Comparison of ENCODE assay signal across 9 mouse cellular contexts in genomic region chr2:181722213-181722612, GRCm38 (mm10). TPM values are rescaled to one million over a fixed set of nuclear protein-coding genes. Genes with fewer than 3 reads are reported as not detected.
DNase-seq lines count a peak whose midpoint lies in the region; ATAC-seq and TF ChIP-seq lines count a peak whose summit lies in the region.
"Had no signal": no experiment of that assay in that cellular context is flagged by ENCODE, and none has a peak within 500 bp of the region (broad histone marks: within the 10 kb centered on the region; RNA-seq: fewer than 3 reads in every experiment).

No protein-coding gene starts in this region.

- in situ Hi-C loops in CH12.LX (cut with MboI; ENCODE audit: low pct_ligation_motif_present, low pct_unique_long_range_greater_than_20kb, low sequenced_read_pairs), result loop anchor here (5.0 kb wide), 1 partner anchor 145 kb away; no protein-coding TSS in a partner anchor

- no peak overlapping the region for H3K4me3 ChIP-seq in intestine, embryonic 14.5 days (ENCODE audit: low read depth, low read length)
- no peak overlapping the region for H3K4me3 ChIP-seq in intestine, embryonic 15.5 days (replicated peaks)
- no peak overlapping the region for H3K4me3 ChIP-seq in CH12.LX (replicated peaks in 1 of 3; ENCODE audit: low read depth in 2 of 3, low read length in 2 of 3, poor library complexity in 1 of 3)
- H3K4me3 ChIP-seq in bone marrow macrophage, adult 2 months (ENCODE audit: insufficient read depth, low read length), result no peak overlapping the region
- no peak overlapping the region for H3K4me3 ChIP-seq in forebrain, embryonic 14.5 days (ENCODE audit: low read depth, low read length)
- no peak overlapping the region for H3K4me3 ChIP-seq in lung, embryonic 14.5 days (ENCODE audit: low read depth, low read length)

- peak; percentile 85 for TF ChIP-seq RAD21 in CH12.LX (IDR thresholded peaks at IDR 0.05; ENCODE audit: low read depth, low read length)

- 19% methylated on average over 3 of the region's 3 CpGs for WGBS in intestine, embryonic 14.5 days
- WGBS in intestine, embryonic 15.5 days, result 18% methylated on average over 3 of the region's 3 CpGs
- WGBS in forebrain, embryonic 14.5 days, result 8% methylated on average over 3 of the region's 3 CpGs
- 18% methylated on average over 3 of the region's 3 CpGs for WGBS in lung, embryonic 14.5 days

- ATAC-seq in intestine, embryonic 14.5 days (replicated peaks; ENCODE audit: low FRiP score, low TSS enrichment, low read depth), result 0 out of 2 replicates have a peak, but pooled peaks have one; percentile 53
- no peak; the same call in 1 of the 2 replicates for ATAC-seq in intestine, embryonic 15.5 days
- peak; percentile 44; the same call in 1 of the 2 replicates for ATAC-seq in forebrain, embryonic 14.5 days
- ATAC-seq in lung, embryonic 14.5 days (ENCODE audit: insufficient read depth), result 0 out of 2 replicates have a peak, but pooled peaks have one; percentile 28
- no peak for ATAC-seq in inflammation-experienced regulatory T-cells, adult 6 months

- no peaks in the 10 kb centered on the region for H3K79me2 ChIP-seq in CH12.LX (replicated peaks; ENCODE audit: control insufficient read depth, extremely low read depth, insufficient read depth, poor library complexity, severe bottlenecking)

- TF ChIP-seq CTCF in CH12.LX (conservative IDR thresholded peaks at IDR 0.05 in 1 of 2, IDR thresholded peaks at IDR 0.05 in 1 of 2; ENCODE audit: low read depth in 2 of 2, low read length in 2 of 2), result peak; percentile 53 to 83
- peak; percentile 41; the same call in 1 of the 2 replicates for TF ChIP-seq CTCF in bone marrow macrophage, adult 2 months (IDR thresholded peaks at IDR 0.05; ENCODE audit: low read depth, low read length)
- TF ChIP-seq CTCF in lung, embryonic 14.5 days (IDR thresholded peaks at IDR 0.05; ENCODE audit: low read depth), result peak; percentile 69

- no peaks in the 10 kb centered on the region for H3K36me3 ChIP-seq in intestine, embryonic 14.5 days (ENCODE audit: control insufficient read depth, insufficient read depth, low read length)
- no peaks in the 10 kb centered on the region for H3K36me3 ChIP-seq in intestine, embryonic 15.5 days
- no peaks in the 10 kb centered on the region for H3K36me3 ChIP-seq in CH12.LX (replicated peaks in 1 of 2; ENCODE audit: control insufficient read depth in 1 of 2, insufficient read depth in 1 of 2, low read length in 1 of 2)
- H3K36me3 ChIP-seq in forebrain, embryonic 14.5 days (ENCODE audit: control insufficient read depth, insufficient read depth, low read length), result peaks cover 33% of the 10 kb centered on the region
- no peaks in the 10 kb centered on the region for H3K36me3 ChIP-seq in lung, embryonic 14.5 days (ENCODE audit: insufficient read depth)

- no peak for TF ChIP-seq EP300 in CH12.LX (IDR thresholded peaks at IDR 0.05; ENCODE audit: low read length)

- H3K27me3 ChIP-seq in intestine, embryonic 14.5 days (replicated peaks; ENCODE audit: control insufficient read depth, insufficient read depth, low read length), result no peaks in the 10 kb centered on the region
- no peaks in the 10 kb centered on the region for H3K27me3 ChIP-seq in intestine, embryonic 15.5 days (replicated peaks)
- H3K27me3 ChIP-seq in CH12.LX (replicated peaks), result peaks cover 35% of the 10 kb centered on the region
- H3K27me3 ChIP-seq in forebrain, embryonic 14.5 days (replicated peaks; ENCODE audit: control insufficient read depth, insufficient read depth, low read length), result no peaks in the 10 kb centered on the region
- no peaks in the 10 kb centered on the region for H3K27me3 ChIP-seq in lung, embryonic 14.5 days (ENCODE audit: insufficient read depth, low read length)

- dilution Hi-C loops in CH12.LX (cut with MboI; ENCODE audit: extremely low pct_ligation_motif_present, extremely low pct_unique_long_range_greater_than_20kb, low sequenced_read_pairs), result no loop called here

- no peak for TF ChIP-seq POLR2A in CH12.LX (IDR thresholded peaks at IDR 0.05; ENCODE audit: low read depth, low read length)
- TF ChIP-seq POLR2A in bone marrow macrophage, adult 2 months (IDR thresholded peaks at IDR 0.05; ENCODE audit: borderline replicate concordance, low read depth, low read length), result no peak

- H3K9ac ChIP-seq in intestine, embryonic 14.5 days (ENCODE audit: low read length), result no peak overlapping the region
- no peak overlapping the region for H3K9ac ChIP-seq in intestine, embryonic 15.5 days
- no peak overlapping the region for H3K9ac ChIP-seq in CH12.LX (ENCODE audit: insufficient read depth, low read depth)
- H3K9ac ChIP-seq in forebrain, embryonic 14.5 days (ENCODE audit: low read length), result no peak overlapping the region
- H3K9ac ChIP-seq in lung, embryonic 14.5 days, result no peak overlapping the region

- no peak overlapping the region for H3K4me2 ChIP-seq in intestine, embryonic 14.5 days (ENCODE audit: low read length)
- H3K4me2 ChIP-seq in intestine, embryonic 15.5 days (replicated peaks), result no peak overlapping the region
- no peak overlapping the region for H3K4me2 ChIP-seq in CH12.LX (ENCODE audit: insufficient read depth, low read depth, poor library complexity, severe bottlenecking)
- no peak overlapping the region for H3K4me2 ChIP-seq in forebrain, embryonic 14.5 days (ENCODE audit: low read length)
- no peak overlapping the region for H3K4me2 ChIP-seq in lung, embryonic 14.5 days

- no peaks in the 10 kb centered on the region for H3K4me1 ChIP-seq in intestine, embryonic 14.5 days (replicated peaks; ENCODE audit: control insufficient read depth, insufficient read depth, low read length)
- H3K4me1 ChIP-seq in intestine, embryonic 15.5 days (replicated peaks), result no peaks in the 10 kb centered on the region
- H3K4me1 ChIP-seq in CH12.LX (ENCODE audit: control insufficient read depth in 1 of 2, insufficient read depth in 2 of 2), result peaks cover 0 to 4% of the 10 kb centered on the region in 2 experiments; a peak in 1 of 4 replicates
- no peaks in the 10 kb centered on the region for H3K4me1 ChIP-seq in bone marrow macrophage, adult 2 months (ENCODE audit: control insufficient read depth, insufficient read depth, low read length)
- H3K4me1 ChIP-seq in forebrain, embryonic 14.5 days (ENCODE audit: control insufficient read depth, insufficient read depth, low read length), result peaks cover 1% of the 10 kb centered on the region; the same call in 1 of the 2 replicates
- no peaks in the 10 kb centered on the region for H3K4me1 ChIP-seq in lung, embryonic 14.5 days (ENCODE audit: insufficient read depth)

- peak; percentile 56 for DNase-seq in intestine, embryonic 14.5 days (ENCODE audit: low spot score)
- DNase-seq in CH12.LX (ENCODE audit: extremely low read depth), result peak; percentile 50
- DNase-seq in forebrain, embryonic 14.5 days (ENCODE audit: low spot score), result peak; percentile 76
- peak; percentile 65 for DNase-seq in lung, embryonic 14.5 days
- DNase-seq in thymus, postnatal 0 days (ENCODE audit: low spot score), result peak; percentile 36

- H3K9me3 ChIP-seq in intestine, embryonic 14.5 days (ENCODE audit: control insufficient read depth, low read length), result no peaks in the 10 kb centered on the region
- no peaks in the 10 kb centered on the region for H3K9me3 ChIP-seq in intestine, embryonic 15.5 days
- H3K9me3 ChIP-seq in CH12.LX (replicated peaks; ENCODE audit: low read length), result no peaks in the 10 kb centered on the region
- H3K9me3 ChIP-seq in forebrain, embryonic 14.5 days (replicated peaks; ENCODE audit: control insufficient read depth, low read length), result no peaks in the 10 kb centered on the region
- H3K9me3 ChIP-seq in lung, embryonic 14.5 days (ENCODE audit: low read depth, low read length), result no peaks in the 10 kb centered on the region

- no peak overlapping the region for H3K27ac ChIP-seq in intestine, embryonic 14.5 days (ENCODE audit: low read depth)
- H3K27ac ChIP-seq in intestine, embryonic 15.5 days, result no peak overlapping the region
- no peak overlapping the region for H3K27ac ChIP-seq in CH12.LX (ENCODE audit: insufficient read depth, low read depth)
- no peak overlapping the region for H3K27ac ChIP-seq in bone marrow macrophage, adult 2 months (ENCODE audit: insufficient read depth, low read depth, low read length)
- H3K27ac ChIP-seq in forebrain, embryonic 14.5 days (ENCODE audit: low read depth, low read length), result no peak overlapping the region
- H3K27ac ChIP-seq in lung, embryonic 14.5 days (ENCODE audit: low read depth), result no peak overlapping the region

RNA-seq across cellular contexts. Expression of gene Oprl1, which starts 7.4 kb away (rescaled TPM):
- polyA plus RNA-seq in intestine, embryonic 14.5 days (2014; fragmentation: Nextera tagmentation; extraction: Ambion mirVana), result 1.8 and 2.8 TPM in 2 replicates
- polyA plus RNA-seq in intestine, embryonic 15.5 days (2015; fragmentation: Nextera tagmentation; extraction: Ambion mirVana), result 1.6 and 1.7 TPM in 2 replicates
- total RNA-seq in CH12.LX (2012; rRNA removed), result 0.08 and 0.25 TPM in 2 replicates
- not detected in 2 replicates for total RNA-seq in CH12.LX (2014; rRNA removed)
- 0.14 TPM in 1 of 2 replicates, not detected in the other for polyA plus RNA-seq in CH12.LX (2012; ENCODE audit: insufficient read length, low read depth)
- polyA plus RNA-seq in bone marrow macrophage, adult 2 months (2012; ENCODE audit: insufficient read depth, insufficient read length, missing spikeins), result not detected in 2 replicates
- 66.8 and 67.5 TPM in 2 replicates for polyA plus RNA-seq in forebrain, embryonic 14.5 days (2014; fragmentation: Nextera tagmentation; extraction: Ambion mirVana)
- 0.89 and 1.8 TPM in 2 replicates for polyA plus RNA-seq in lung, embryonic 14.5 days (2014; fragmentation: Nextera tagmentation; extraction: Ambion mirVana)
- 0.12 and 0.14 TPM in 2 replicates for polyA plus RNA-seq in thymus, postnatal 0 days (2015; fragmentation: Nextera tagmentation; extraction: Ambion mirVana)
- under 1 TPM in 1 of 3 experiments, not detected in 2; 0.68 TPM for polyA plus RNA-seq in inflammation-experienced regulatory T-cells, adult 6 months (2017; shearing (Covaris generic))

RNA-seq across cellular contexts. Expression of gene Lkaaear1, which starts 24.0 kb away (rescaled TPM):
- not detected in 2 replicates for polyA plus RNA-seq in intestine, embryonic 14.5 days (2014; fragmentation: Nextera tagmentation; extraction: Ambion mirVana)
- polyA plus RNA-seq in intestine, embryonic 15.5 days (2015; fragmentation: Nextera tagmentation; extraction: Ambion mirVana), result not detected in 2 replicates
- total RNA-seq in CH12.LX (2012; rRNA removed) (not detected in 2 replicates), CH12.LX (2014; rRNA removed) (not detected in 2 replicates)
- not detected in 2 replicates for polyA plus RNA-seq in CH12.LX (2012; ENCODE audit: insufficient read length, low read depth)
- not detected in 2 replicates for polyA plus RNA-seq in bone marrow macrophage, adult 2 months (2012; ENCODE audit: insufficient read depth, insufficient read length, missing spikeins)
- polyA plus RNA-seq in forebrain, embryonic 14.5 days (2014; fragmentation: Nextera tagmentation; extraction: Ambion mirVana), result not detected in 2 replicates
- not detected in 2 replicates for polyA plus RNA-seq in lung, embryonic 14.5 days (2014; fragmentation: Nextera tagmentation; extraction: Ambion mirVana)
- not detected in 2 replicates for polyA plus RNA-seq in thymus, postnatal 0 days (2015; fragmentation: Nextera tagmentation; extraction: Ambion mirVana)
- polyA plus RNA-seq in inflammation-experienced regulatory T-cells, adult 6 months (2017; shearing (Covaris generic)), result not detected
- polyA plus RNA-seq: liver, embryonic 16.5 days had no signal

RNA-seq across cellular contexts. Expression of gene Rgs19, which starts 28.4 kb away (rescaled TPM):
- 64.2 and 68.9 TPM in 2 replicates for polyA plus RNA-seq in intestine, embryonic 14.5 days (2014; fragmentation: Nextera tagmentation; extraction: Ambion mirVana)
- 37.4 and 39.4 TPM in 2 replicates for polyA plus RNA-seq in intestine, embryonic 15.5 days (2015; fragmentation: Nextera tagmentation; extraction: Ambion mirVana)
- total RNA-seq in CH12.LX (2012; rRNA removed), result 67.0 and 75.4 TPM in 2 replicates
- total RNA-seq in CH12.LX (2014; rRNA removed), result 40.2 and 50.2 TPM in 2 replicates
- polyA plus RNA-seq in CH12.LX (2012; ENCODE audit: insufficient read length, low read depth), result 155 and 159 TPM in 2 replicates
- 155 and 173 TPM in 2 replicates for polyA plus RNA-seq in bone marrow macrophage, adult 2 months (2012; ENCODE audit: insufficient read depth, insufficient read length, missing spikeins)
- 60.3 and 63.6 TPM in 2 replicates for polyA plus RNA-seq in forebrain, embryonic 14.5 days (2014; fragmentation: Nextera tagmentation; extraction: Ambion mirVana)
- polyA plus RNA-seq in lung, embryonic 14.5 days (2014; fragmentation: Nextera tagmentation; extraction: Ambion mirVana), result 91.3 and 93.8 TPM in 2 replicates
- 80.7 and 97.8 TPM in 2 replicates for polyA plus RNA-seq in thymus, postnatal 0 days (2015; fragmentation: Nextera tagmentation; extraction: Ambion mirVana)
- polyA plus RNA-seq in inflammation-experienced regulatory T-cells, adult 6 months (2017; shearing (Covaris generic)), result 100 to 1,000 TPM; 154 to 182 (median 170) TPM

RNA-seq across cellular contexts. Expression of gene Myt1, which starts 40.9 kb away (rescaled TPM):
- polyA plus RNA-seq in intestine, embryonic 14.5 days (2014; fragmentation: Nextera tagmentation; extraction: Ambion mirVana), result 4.1 and 4.3 TPM in 2 replicates
- 2.4 and 2.7 TPM in 2 replicates for polyA plus RNA-seq in intestine, embryonic 15.5 days (2015; fragmentation: Nextera tagmentation; extraction: Ambion mirVana)
- total RNA-seq in CH12.LX (2012; rRNA removed), result 0.13 TPM in 1 of 2 replicates, not detected in the other
- total RNA-seq in CH12.LX (2014; rRNA removed), result not detected in 2 replicates
- not detected in 2 replicates for polyA plus RNA-seq in CH12.LX (2012; ENCODE audit: insufficient read length, low read depth)
- not detected in 2 replicates for polyA plus RNA-seq in bone marrow macrophage, adult 2 months (2012; ENCODE audit: insufficient read depth, insufficient read length, missing spikeins)
- polyA plus RNA-seq in forebrain, embryonic 14.5 days (2014; fragmentation: Nextera tagmentation; extraction: Ambion mirVana), result 22.3 and 23.5 TPM in 2 replicates
- polyA plus RNA-seq in lung, embryonic 14.5 days (2014; fragmentation: Nextera tagmentation; extraction: Ambion mirVana), result 0.05 and 0.25 TPM in 2 replicates
- not detected in 2 replicates for polyA plus RNA-seq in thymus, postnatal 0 days (2015; fragmentation: Nextera tagmentation; extraction: Ambion mirVana)
- not detected for polyA plus RNA-seq in inflammation-experienced regulatory T-cells, adult 6 months (2017; shearing (Covaris generic))
- polyA plus RNA-seq: liver, embryonic 16.5 days had no signal

RNA-seq across cellular contexts. Expression of gene Tcea2, which starts 42.1 kb away (rescaled TPM):
- polyA plus RNA-seq in intestine, embryonic 14.5 days (2014; fragmentation: Nextera tagmentation; extraction: Ambion mirVana), result 24.7 and 25.3 TPM in 2 replicates
- polyA plus RNA-seq in intestine, embryonic 15.5 days (2015; fragmentation: Nextera tagmentation; extraction: Ambion mirVana), result 14.9 and 15.7 TPM in 2 replicates
- 12.9 and 14.4 TPM in 2 replicates for total RNA-seq in CH12.LX (2012; rRNA removed)
- 9.2 TPM in 2 replicates for total RNA-seq in CH12.LX (2014; rRNA removed)
- 7.0 and 8.8 TPM in 2 replicates for polyA plus RNA-seq in CH12.LX (2012; ENCODE audit: insufficient read length, low read depth)
- 4.4 and 7.0 TPM in 2 replicates for polyA plus RNA-seq in bone marrow macrophage, adult 2 months (2012; ENCODE audit: insufficient read depth, insufficient read length, missing spikeins)
- polyA plus RNA-seq in forebrain, embryonic 14.5 days (2014; fragmentation: Nextera tagmentation; extraction: Ambion mirVana), result 42.0 and 44.3 TPM in 2 replicates
- polyA plus RNA-seq in lung, embryonic 14.5 days (2014; fragmentation: Nextera tagmentation; extraction: Ambion mirVana), result 22.5 and 25.7 TPM in 2 replicates
- 8.5 and 9.8 TPM in 2 replicates for polyA plus RNA-seq in thymus, postnatal 0 days (2015; fragmentation: Nextera tagmentation; extraction: Ambion mirVana)
- polyA plus RNA-seq in inflammation-experienced regulatory T-cells, adult 6 months (2017; shearing (Covaris generic)), result 10 to 100 TPM in 2 of 3 experiments, 1 to 10 TPM in 1; 6.4 to 19.9 (median 17.5) TPM

Comparison
In these comparisons a context has a peak if more than half of its experiments do, and no peak if none do; other contexts are left out.
1. ATAC-seq: peak in intestine, embryonic 14.5 days (single experiment), forebrain, embryonic 14.5 days (single experiment) and lung, embryonic 14.5 days (single experiment); none in intestine, embryonic 15.5 days (single experiment) and inflammation-experienced regulatory T-cells, adult 6 months (single experiment).
2. RNA of gene Oprl1, which starts 7.4 kb away (polyA plus RNA-seq): 66.8 to 67.5 TPM in forebrain, embryonic 14.5 days; 1.8 to 2.8 TPM in intestine, embryonic 14.5 days, 1.6 to 1.7 TPM in intestine, embryonic 15.5 days, 0.89 to 1.8 TPM in lung, embryonic 14.5 days, 0.12 to 0.14 TPM in thymus, postnatal 0 days, 0.14 TPM in CH12.LX, 0.68 TPM in inflammation-experienced regulatory T-cells, adult 6 months and not detected in bone marrow macrophage, adult 2 months; every median in the first group is over 10 times any median in the second.
3. Peak in every context shown above with its lines, with median percentiles within 50 percentile points of each other: DNase-seq and CTCF ChIP-seq.